Mouse (Mus musculus) yolk sac, embryonic 10.5 days (tissue): ENCODE measurements around the gene Arl3.

Experiments used
- DNase-seq: peaks from one replicate; pipeline ENCODE4 v3.0.0-alpha.2; 2017; ENCODE audit warnings: low spot score

The Arl3 gene

GRCm38 (mm10) chr19:46500581-46501341, 72.2 kb downstream of the Arl3 start:
- DNase-seq = no peak

GRCm38 (mm10) chr19:46499836-46500580, 73.0 kb downstream of the Arl3 start:
- DNase-seq = peak; percentile 100

GRCm38 (mm10) chr19:46499539-46499835, 73.5 kb downstream of the Arl3 start:
- DNase-seq = no peak

GRCm38 (mm10) chr19:46497230-46497629, 75.8 kb downstream of the Arl3 start:
- DNase-seq = no peak

GRCm38 (mm10) chr19:46495136-46495535, 77.9 kb downstream of the Arl3 start:
- no peak for DNase-seq

- peak; percentile 62 for DNase-seq
These were observed 82.4 kb downstream of the Arl3 start for GRCm38 (mm10) chr19:46490634-46491033.

- DNase-seq = no peak
These were observed 83.5 kb downstream of the Arl3 start for GRCm38 (mm10) chr19:46489448-46489847.

- no peak for DNase-seq
These were observed 86.3 kb downstream of the Arl3 start for GRCm38 (mm10) chr19:46486709-46487108.

- no peak for DNase-seq
These were observed 87.2 kb downstream of the Arl3 start for GRCm38 (mm10) chr19:46485847-46486246.

GRCm38 (mm10) chr19:46484518-46484917, 88.5 kb downstream of the Arl3 start:
- no peak for DNase-seq

- DNase-seq = no peak
These were observed 89.2 kb downstream of the Arl3 start for GRCm38 (mm10) chr19:46483701-46484328.

- DNase-seq = no peak
These were observed 90.0 kb downstream of the Arl3 start for GRCm38 (mm10) chr19:46482896-46483516.

GRCm38 (mm10) chr19:46481756-46482155, 91.2 kb downstream of the Arl3 start:
- DNase-seq = no peak

GRCm38 (mm10) chr19:46481352-46481751, 91.6 kb downstream of the Arl3 start:
- no peak for DNase-seq
